Mouse (Mus musculus) liver, adult 2 months (tissue): ENCODE measurements at regions not wholly inside any gene's neighbourhood (a gene's known extent, or its start where the extent isn't known, plus 50 kb on each side); places are given as distances from the start of the nearest gene placed in this dataset.

ENCODE experiments used
- DNase-seq: peaks from one replicate; pipeline ENCODE4 v3.0.0-alpha.2; 2011; ENCODE audit warnings: low read depth, low spot score; ENCODE audit errors: extremely low read depth
- H3K27ac ChIP-seq: fragments of 200-500 bp; replicated peaks from 2 replicates; pipeline ENCODE4 v1.5.1; 2012; ENCODE audit warnings: low read depth, mild to moderate bottlenecking, control low read depth, inconsistent platforms, low read length; ENCODE audit not compliant: insufficient read depth
- H3K27me3 ChIP-seq: fragments of 200-500 bp; 2 replicates; pipeline ENCODE4 v1.6.1; 2012; ENCODE audit warnings: mild to moderate bottlenecking, moderate library complexity, low read length, inconsistent platforms; ENCODE audit not compliant: control insufficient read depth, insufficient read depth
- H3K36me3 ChIP-seq: fragments of 200-500 bp; 2 replicates; pipeline ENCODE4 v1.6.1; 2012; ENCODE audit warnings: low read length, inconsistent platforms; ENCODE audit not compliant: control insufficient read depth, insufficient read depth
- H3K4me1 ChIP-seq: fragments of 200-500 bp; 2 replicates; pipeline ENCODE4 v1.6.1; 2011; ENCODE audit warnings: low read length; ENCODE audit not compliant: control insufficient read depth, insufficient read depth
- H3K4me3 ChIP-seq: fragments of 200-500 bp; 2 replicates; pipeline ENCODE4 v1.5.1; 2011; ENCODE audit warnings: low read depth, mild to moderate bottlenecking, control low read depth, low read length, moderate library complexity; ENCODE audit not compliant: insufficient read depth
- H3K79me2 ChIP-seq: fragments of 200-500 bp; 2 replicates; pipeline ENCODE4 v1.6.1; 2012; ENCODE audit warnings: inconsistent platforms, mild to moderate bottlenecking, low read length, moderate library complexity; ENCODE audit not compliant: control insufficient read depth, insufficient read depth
- H3K9ac ChIP-seq: fragments of 200-500 bp; 2 replicates; pipeline ENCODE4 v1.6.1; 2012; ENCODE audit warnings: low read depth, mild to moderate bottlenecking, control low read depth, inconsistent platforms, low read length
- CTCF ChIP-seq: fragments of 200-500 bp; IDR thresholded peaks from 2 replicates; pipeline ENCODE4 v1.5.1; 2011; ENCODE audit warnings: low read depth, low read length, control low read depth
- POLR2A ChIP-seq: fragments of 200-500 bp; IDR thresholded peaks from 2 replicates; pipeline ENCODE4 v1.6.1; 2011; ENCODE audit warnings: low read length, control low read depth; ENCODE audit not compliant: insufficient read depth; ENCODE audit errors: extremely low read depth
- WGBS: fragments of 180-500 bp; shearing (Covaris S2); methylation state at CpG from one replicate; pipeline ENCODE4 v1.1.7; 2018; 5-methylcytosine and 5-hydroxymethylcytosine counted together

GRCm38 (mm10) chr12:25625858-25626257, 528.9 kb upstream of the Id2 start:
- Histone ChIP-seq H3K36me3 (no peaks in the 10 kb centered on the region), H3K9ac (no peak overlapping the region), H3K4me3 (no peak overlapping the region), H3K79me2 (no peaks in the 10 kb centered on the region), H3K27ac (no peak overlapping the region), H3K27me3 (no peaks in the 10 kb centered on the region), H3K4me1 (no peaks in the 10 kb centered on the region)
- WGBS: 96% methylated on average over 1 of the region's 1 CpGs
- no peak for DNase-seq
- no peak for TF ChIP-seq POLR2A
- no peak for TF ChIP-seq CTCF

GRCm38 (mm10) chr12:25623449-25623848, 526.5 kb upstream of the Id2 start:
- 96% methylated on average over 2 of the region's 2 CpGs for WGBS
- DNase-seq: no peak
- no peaks in the 10 kb centered on the region for H3K79me2 ChIP-seq

GRCm38 (mm10) chr12:25621142-25621541, 524.2 kb upstream of the Id2 start:
- H3K4me3 ChIP-seq: no peak overlapping the region
- TF ChIP-seq POLR2A (no peak), CTCF (no peak)
- no peaks in the 10 kb centered on the region for H3K27me3 ChIP-seq
- no peaks in the 10 kb centered on the region for H3K79me2 ChIP-seq
- H3K9ac ChIP-seq: no peak overlapping the region
- no peak for DNase-seq
- no peak overlapping the region for H3K27ac ChIP-seq
- no peaks in the 10 kb centered on the region for H3K4me1 ChIP-seq
- no peaks in the 10 kb centered on the region for H3K36me3 ChIP-seq
- WGBS: 92% methylated on average over 2 of the region's 2 CpGs

More at GRCm38 (mm10) chr12:25623449-25623848, 526.5 kb upstream of the Id2 start:
- Histone ChIP-seq H3K36me3 (no peaks in the 10 kb centered on the region), H3K9ac (no peak overlapping the region), H3K4me3 (no peak overlapping the region), H3K4me1 (no peaks in the 10 kb centered on the region), H3K27me3 (no peaks in the 10 kb centered on the region), H3K27ac (no peak overlapping the region)
- TF ChIP-seq POLR2A (no peak), CTCF (no peak)

GRCm38 (mm10) chr12:25617521-25617920, 520.6 kb upstream of the Id2 start:
- TF ChIP-seq POLR2A (no peak), CTCF (no peak)
- WGBS: 52% methylated on average over 5 of the region's 5 CpGs
- H3K4me1 ChIP-seq: no peaks in the 10 kb centered on the region

GRCm38 (mm10) chr12:25615377-25615776, 518.4 kb upstream of the Id2 start:
- no peak overlapping the region for H3K4me3 ChIP-seq
- TF ChIP-seq CTCF (no peak), POLR2A (no peak)
- no peaks in the 10 kb centered on the region for H3K79me2 ChIP-seq
- no peaks in the 10 kb centered on the region for H3K36me3 ChIP-seq
- no peak for DNase-seq
- no peak overlapping the region for H3K9ac ChIP-seq
- no peaks in the 10 kb centered on the region for H3K27me3 ChIP-seq
- no peaks in the 10 kb centered on the region for H3K4me1 ChIP-seq
- WGBS: 76% methylated on average over 3 of the region's 3 CpGs
- no peak overlapping the region for H3K27ac ChIP-seq

More at GRCm38 (mm10) chr12:25617521-25617920, 520.6 kb upstream of the Id2 start:
- Histone ChIP-seq H3K27me3 (no peaks in the 10 kb centered on the region), H3K4me3 (no peak overlapping the region), H3K27ac (no peak overlapping the region), H3K36me3 (no peaks in the 10 kb centered on the region), H3K79me2 (no peaks in the 10 kb centered on the region), H3K9ac (no peak overlapping the region)
- DNase-seq: no peak

- Histone ChIP-seq H3K27me3 (no peaks in the 10 kb centered on the region), H3K36me3 (no peaks in the 10 kb centered on the region), H3K4me1 (no peaks in the 10 kb centered on the region), H3K9ac (no peak overlapping the region), H3K79me2 (no peaks in the 10 kb centered on the region), H3K27ac (no peak overlapping the region), H3K4me3 (no peak overlapping the region)
- TF ChIP-seq POLR2A: no peak
- no peak for TF ChIP-seq CTCF
- no peak for DNase-seq
Measured at GRCm38 (mm10) chr12:25613473-25613872, 516.5 kb upstream of the Id2 start.
